Mouse (Mus musculus) layer of hippocampus, adult 8-10 months (tissue): ENCODE measurements at regions not wholly inside any gene's neighbourhood (a gene's known extent, or its start where the extent isn't known, plus 50 kb on each side); places are given as distances from the start of the nearest gene placed in this dataset.

ENCODE experiments used
- DNase-seq, 2 experiments: peaks; one replicate each; pipeline ENCODE4 v3.0.0; 2022; ENCODE audit warnings: low spot score in 2 of 2

DNA sequence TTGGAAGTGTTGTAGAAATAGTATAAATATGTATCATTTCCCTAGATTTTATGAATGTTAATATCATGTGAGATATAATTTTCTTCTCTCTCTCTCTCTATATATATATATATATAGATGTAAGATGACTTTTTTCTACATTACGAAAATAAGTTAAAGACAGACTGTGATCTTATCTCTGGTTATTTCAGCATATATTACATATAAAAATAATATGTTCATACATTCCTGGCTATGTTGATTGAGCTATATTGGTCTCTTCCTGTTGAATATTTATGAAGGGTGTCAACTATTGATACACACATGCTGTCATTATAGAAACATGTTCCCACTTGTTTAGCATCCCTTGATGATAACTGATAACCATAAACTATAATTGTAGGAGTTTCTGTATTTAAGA is 793.2 kb upstream of the Fat3 start:
- no peak for DNase-seq

DNA sequence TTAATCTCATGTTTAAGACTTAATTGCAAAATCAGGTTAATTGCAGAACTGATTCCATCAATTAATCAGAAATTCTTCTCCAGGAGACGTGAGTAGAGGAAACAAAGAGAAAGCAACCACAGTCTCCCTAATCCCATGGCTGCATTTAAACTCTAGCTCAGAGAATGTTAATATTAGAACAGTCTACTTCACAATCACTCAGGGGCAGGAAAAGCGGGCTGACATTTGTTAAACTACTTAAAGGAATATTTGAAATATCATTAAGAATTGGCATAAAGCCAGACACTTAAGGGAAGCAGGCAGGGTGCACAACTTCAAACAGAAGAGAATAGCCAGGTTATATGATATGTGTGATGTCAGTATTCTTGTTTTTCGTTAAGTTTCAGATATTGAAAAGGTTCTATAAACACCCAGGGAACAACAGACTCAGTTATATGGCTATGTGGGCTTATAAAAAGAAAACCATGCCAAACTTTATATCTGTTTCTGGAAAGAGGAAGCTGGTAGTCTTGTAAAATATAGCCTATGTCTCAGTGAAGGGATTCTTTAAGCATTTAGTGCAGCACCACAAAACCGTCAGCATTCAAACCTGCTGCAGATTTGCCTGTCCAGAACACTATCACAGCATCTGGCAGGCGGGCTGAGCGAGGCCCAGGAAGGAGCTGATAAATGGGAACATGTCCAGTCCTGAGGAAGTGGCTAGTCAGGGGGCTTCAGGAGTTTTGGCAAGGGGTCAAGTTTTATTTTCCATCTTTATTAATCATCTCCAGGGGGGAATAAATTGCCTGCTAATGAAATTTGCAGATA is 787.9 kb upstream of the Fat3 start:
- no peak for DNase-seq

DNA sequence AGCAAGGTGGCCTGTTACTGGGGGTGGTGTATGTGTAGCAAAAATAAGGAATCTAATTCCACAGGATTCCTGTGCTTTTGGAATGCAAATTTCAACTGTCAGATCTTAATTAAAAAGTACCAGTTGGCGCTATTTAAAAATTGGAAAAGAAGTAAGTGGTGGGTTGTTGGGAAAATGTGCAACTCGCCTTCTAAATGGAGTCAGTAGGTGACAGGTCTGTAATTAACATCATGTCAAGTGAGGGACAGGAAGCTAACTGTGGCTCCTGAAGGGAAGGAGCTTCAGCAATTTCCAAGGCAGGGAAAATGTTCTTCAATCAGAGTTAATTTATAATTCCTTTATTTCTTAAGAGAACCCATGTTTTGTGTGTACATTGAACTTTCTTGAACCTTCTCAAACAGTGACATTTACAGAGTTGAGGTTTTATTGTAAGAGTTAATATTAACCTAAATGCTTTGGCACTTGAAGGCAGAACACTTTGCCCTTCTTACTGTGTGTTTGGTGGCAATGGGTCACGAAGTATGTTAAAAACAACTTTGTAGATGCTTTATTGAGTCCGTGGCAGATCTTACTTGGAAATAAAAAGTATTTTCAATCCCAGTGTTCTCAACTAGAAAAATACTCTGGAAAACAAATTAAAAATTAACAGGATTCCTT is 778.4 kb upstream of the Fat3 start:
- no peak for DNase-seq

DNA sequence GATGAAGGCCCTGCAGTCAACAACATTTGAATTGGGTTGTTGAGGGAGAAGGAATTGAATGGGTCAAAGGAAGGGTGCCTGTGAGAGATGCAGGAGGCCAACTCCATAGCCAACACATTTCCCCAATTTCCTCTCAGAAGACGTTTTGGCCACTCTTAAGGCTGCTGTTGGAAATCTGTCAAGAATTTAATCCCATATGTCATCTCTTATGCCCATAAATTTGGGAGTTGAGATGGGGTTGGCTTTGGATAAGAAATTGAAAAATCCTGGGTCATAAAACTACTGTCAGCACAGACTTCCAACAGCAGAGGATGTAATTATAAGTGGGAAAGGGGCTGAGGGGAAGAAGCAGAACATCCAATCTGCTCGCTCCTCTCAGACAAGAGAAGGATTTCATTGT is 771.5 kb upstream of the Fat3 start:
- DNase-seq: no peak

DNA sequence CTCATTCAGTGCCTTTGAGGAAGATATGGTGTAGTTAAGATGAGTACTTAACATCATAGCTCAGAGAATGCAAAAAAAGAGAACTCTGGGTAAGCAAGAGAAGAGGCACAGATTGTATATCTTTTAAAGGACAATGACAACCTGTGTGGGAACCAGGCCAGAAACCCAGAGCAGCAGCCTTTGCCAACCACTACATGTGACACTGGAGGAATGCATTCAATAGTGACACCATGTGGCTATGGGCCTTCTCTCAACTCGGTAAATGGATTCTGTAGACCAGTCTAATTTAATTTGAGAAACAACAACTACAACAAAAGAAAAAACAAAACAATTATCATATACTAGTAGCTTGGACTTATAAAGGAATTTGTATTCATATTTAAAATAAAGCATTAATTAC is 768.5 kb upstream of the Fat3 start:
- DNase-seq: no peak

DNA sequence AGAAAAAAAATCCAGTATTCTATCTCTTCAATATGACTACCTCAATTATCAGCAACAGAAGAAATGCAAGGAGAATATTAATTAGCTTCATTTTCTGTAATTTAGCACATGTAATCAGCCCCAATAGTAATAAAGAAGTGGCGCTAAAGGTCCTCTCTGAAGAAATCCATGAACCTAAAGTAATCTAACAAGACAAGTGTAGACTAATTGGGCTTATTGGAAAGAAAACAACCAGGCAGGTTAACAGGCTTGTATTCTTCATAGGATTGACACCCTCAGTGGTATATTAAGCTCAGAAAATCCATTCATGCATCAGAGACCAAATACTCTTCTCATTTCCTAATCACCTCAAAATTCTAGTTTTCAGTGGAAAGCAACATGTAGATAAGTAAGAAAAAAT is 756.1 kb upstream of the Fat3 start:
- no peak for DNase-seq

DNA sequence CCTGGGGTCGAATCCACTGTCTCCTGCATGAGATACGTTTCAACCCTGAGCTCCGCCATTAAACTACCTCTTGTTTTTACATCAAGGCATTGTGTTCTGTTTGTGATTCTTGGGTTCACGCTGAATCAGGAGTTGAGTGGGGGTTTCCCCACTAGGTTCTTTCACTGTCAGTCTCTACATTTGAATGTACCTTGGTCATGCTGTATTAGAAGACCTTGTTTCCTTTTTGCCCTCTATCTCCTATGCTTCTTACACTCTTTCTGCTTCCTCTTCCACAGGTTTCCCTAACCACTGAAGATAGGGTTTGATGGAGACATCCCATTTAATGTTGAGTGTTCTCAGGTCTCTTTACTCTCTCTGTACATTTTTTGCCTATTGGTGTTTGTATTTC is 726.0 kb upstream of the Fat3 start:
- DNase-seq: no peak

DNA sequence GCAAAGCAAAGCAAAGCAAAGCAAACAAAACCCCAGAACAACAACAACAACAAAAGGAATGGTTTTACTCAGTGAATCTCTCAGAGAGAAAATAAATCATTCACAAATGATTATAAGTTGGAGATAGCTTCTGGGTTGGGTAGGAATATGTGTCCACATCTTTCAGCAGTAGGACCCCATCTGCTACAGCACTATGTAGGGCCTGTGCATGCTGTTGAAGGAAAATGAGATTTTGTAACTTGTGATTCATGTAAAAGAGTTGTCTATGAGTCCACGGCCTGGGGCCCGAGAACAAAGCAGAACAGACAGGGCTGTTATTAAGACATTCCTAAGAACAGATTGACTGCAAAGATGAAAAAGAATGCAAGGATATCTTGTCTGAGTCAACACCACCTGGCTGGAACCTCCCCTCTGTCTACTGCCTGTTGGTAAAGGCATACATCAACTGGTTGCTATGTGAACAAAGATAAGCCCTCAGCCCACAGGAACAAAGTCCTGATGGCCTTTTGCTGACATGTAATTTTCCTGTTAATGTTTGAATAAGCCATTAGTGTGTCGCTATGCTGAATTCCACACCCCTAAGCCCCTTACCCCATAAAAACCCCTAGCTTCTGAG is 725.5 kb upstream of the Fat3 start:
- DNase-seq: no peak

DNA sequence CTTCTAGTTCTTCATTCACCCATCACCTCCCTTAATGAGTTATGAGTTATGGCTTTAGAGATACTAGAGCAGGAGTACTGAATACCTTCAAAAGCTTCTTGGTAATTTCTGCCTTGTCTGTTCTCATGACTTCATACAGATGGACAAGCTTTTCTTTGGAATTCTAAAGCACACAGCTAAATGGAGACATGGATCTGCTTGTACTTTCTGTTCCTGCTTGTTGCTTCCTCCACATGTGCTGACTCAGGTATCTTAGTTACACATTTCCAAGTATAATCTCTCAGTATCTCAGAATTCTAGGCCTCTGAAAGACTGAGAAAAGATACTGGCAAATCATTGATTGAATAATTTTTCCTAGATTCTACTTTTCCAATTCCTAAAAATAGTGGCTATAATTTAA is 694.3 kb upstream of the Fat3 start:
- DNase-seq: no peak

DNA sequence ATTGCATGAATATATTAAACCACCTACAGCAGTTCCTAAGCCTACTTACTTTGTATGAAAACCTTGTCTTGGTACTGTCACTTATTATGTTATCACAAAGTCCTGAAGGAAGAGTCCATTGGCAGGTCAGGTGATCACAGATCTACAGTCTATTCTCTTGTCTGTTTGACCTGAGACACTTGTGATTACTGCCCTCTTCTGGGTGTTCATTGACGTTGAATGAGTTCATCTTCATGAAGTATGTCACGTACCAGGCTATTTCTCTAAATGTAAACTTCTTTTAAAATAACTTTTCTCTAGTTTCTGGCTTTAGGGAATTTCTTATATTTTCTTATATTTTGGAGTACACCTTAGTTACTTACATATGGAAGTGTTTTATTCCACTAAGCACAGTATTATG is 688.5 kb upstream of the Fat3 start:
- no peak for DNase-seq

DNA sequence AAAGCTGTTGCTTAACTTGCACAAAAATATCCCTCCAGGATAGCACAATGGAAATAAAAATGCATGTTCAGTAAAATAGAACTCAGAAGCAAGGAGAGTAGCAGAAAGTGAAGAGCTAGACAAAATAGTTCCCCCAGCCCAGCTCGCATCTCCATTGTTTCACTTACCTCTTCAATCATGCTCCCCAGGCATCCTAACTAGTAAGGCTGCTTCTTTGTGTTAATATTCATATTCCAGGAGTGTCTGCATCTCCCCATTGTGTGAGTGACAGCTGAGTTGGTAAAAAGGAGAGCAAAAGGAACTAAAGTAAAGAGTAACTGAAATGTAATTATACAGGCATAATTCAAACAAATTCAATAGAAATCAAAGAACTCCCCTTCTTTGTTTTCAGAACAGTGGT is 667.1 kb upstream of the Fat3 start:
- DNase-seq: no peak

DNA sequence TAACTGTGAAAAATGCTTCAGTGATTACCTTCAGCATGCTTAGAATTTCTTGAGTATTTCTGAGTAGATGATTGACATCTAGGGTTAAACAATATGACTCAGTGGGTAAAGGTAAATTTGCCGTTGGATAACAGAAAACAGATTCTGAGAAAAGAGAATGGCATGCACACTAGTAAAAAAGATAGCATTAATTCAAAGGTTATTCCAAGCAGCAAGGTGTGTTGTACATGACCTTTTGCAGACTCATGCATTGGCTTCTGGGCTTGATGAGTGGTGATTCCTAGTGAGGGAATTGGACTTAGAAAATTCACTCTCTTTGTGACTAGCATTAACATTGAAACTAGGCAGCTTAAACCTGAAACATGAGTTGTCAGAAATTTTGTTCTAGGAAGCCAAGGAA is 665.2 kb upstream of the Fat3 start:
- DNase-seq: no peak

DNA sequence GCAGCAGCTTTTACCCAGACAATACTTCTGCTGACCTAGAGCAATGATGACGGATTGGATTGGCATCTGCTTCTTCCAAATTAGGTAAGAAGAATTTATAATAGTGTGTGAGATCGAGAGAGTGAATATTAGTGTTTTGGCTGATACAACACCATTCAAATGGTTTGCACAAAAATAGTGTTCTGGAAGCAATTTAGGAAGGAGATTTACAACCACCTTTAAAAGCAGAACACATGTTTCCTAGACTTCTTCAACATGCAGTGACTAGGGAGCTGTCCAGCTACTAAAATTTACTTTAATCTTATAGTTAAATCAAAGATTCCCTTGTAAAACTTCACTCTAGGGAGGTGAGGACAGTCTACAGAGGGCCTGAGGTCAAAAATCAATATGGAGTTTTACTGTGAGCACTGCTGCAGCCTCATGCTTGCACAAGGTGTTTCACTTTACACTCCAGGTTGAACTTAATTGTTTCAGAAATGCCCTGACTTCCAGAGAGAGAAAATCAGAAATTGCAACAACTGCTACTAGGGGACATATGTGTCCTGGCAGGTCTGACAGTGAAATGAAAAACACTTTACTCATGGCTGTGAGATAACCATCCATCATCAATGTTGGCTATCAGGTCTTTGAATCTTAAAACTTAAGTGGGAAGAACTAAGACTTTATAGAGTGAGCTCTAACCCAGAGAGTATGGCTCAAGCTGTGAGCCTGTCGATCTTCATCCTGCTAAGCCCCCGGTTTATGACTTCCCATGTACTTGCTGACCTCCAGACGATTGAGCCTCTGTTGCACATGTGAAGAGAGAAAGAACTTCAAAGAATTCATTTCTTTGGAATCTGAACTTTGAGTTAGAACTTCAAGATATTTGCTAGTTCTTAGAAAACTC is 657.6 kb upstream of the Fat3 start:
- no peak for DNase-seq

DNA sequence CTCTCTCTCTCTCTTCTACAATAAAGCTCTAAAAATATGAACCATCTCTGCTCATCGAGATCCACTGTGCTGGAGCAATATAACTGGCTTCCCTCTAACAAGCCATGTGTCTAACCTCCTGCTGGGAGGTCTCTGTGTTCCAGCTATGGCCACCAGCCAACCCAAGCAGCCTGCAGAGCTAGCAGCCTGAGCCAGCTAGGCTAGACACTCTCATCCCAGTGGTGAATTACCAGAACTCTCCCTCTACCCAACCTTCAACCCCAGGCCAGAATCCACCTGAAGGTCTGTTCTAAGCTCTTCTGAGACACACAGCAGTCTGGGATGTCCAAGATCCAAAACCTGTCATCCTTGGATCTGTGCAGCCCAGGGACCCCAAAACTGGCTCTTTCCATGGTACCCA is 651.3 kb upstream of the Fat3 start:
- DNase-seq: peak; percentile 6 to 10

DNA sequence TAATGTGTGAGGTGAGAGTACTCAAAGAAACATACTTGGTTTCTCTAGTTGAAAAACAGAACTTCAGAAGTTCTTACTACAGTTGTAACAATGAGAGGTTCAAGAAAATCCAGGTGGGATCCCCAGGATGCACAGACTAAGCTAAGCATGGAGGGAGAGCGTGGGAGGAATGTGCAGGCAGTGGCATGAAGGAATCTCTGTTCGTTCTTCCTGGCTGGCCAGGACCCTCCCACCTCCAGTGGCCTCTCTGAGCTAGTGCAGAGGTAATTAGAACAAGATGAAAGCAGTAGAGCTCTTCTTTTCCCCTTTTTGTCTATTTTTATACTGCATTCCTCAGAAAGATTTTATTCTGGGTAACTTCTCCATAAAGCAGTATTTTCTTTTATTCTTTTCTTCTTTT is 648.3 kb upstream of the Fat3 start:
- DNase-seq: no peak
